Mouse (Mus musculus) lung, postnatal 0 days (tissue): ENCODE results near the gene Cfap57.

Source experiments
- CTCF ChIP-seq: IDR thresholded peaks from 2 replicates; pipeline ENCODE4 v1.5.1; 2016; ENCODE audit warnings: antibody characterized with exemption, mild to moderate bottlenecking
- EP300 ChIP-seq: IDR thresholded peaks from 2 replicates; pipeline ENCODE4 v1.6.1; 2016; ENCODE audit warnings: antibody characterized with exemption, mild to moderate bottlenecking, control low read depth

GRCm38 (mm10) chr4:118523976-118524375, 96.6 kb downstream of the Cfap57 start:
- no peak for TF ChIP-seq CTCF
- no peak for TF ChIP-seq EP300
